Mouse (Mus musculus): Measurements from ENCODE around the gene Dnajc7. TPM values are rescaled to one million over a fixed set of nuclear protein-coding genes. Genes with fewer than 3 reads are reported as not detected.

Gene Dnajc7
- total RNA-seq, 2 experiments from 2014 or later, result 242 to 257 TPM

- Histone ChIP-seq H3K27ac (peak overlapping the region; percentile 68; the same call in 1 of the 2 replicates), H3K4me3 (peak overlapping the region; percentile 41)
- DNase-seq (ENCODE audit: low spot score in 2 of 2), result peak; percentile 79 to 89
- peak; percentile 98 for TF ChIP-seq CTCF (conservative IDR thresholded peaks at IDR 0.05)
Observed at GRCm38 (mm10) chr11:100570430-100571201, 49.4 kb downstream of the Dnajc7 start.

- H3K27ac ChIP-seq, result no peak overlapping the region
- no peak for DNase-seq (ENCODE audit: low spot score in 2 of 2)
- no peak for TF ChIP-seq CTCF (conservative IDR thresholded peaks at IDR 0.05)
- no peak overlapping the region for H3K4me3 ChIP-seq
Observed at GRCm38 (mm10) chr11:100569789-100570188, 50.2 kb downstream of the Dnajc7 start.

GRCm38 (mm10) chr11:100568692-100569091 lies 51.3 kb downstream of the Dnajc7 start:
- DNase-seq (ENCODE audit: low spot score in 2 of 2), result no peak
- H3K27ac ChIP-seq, result no peak overlapping the region
- no peak for TF ChIP-seq CTCF (conservative IDR thresholded peaks at IDR 0.05)
- no peak overlapping the region for H3K4me3 ChIP-seq

GRCm38 (mm10) chr11:100567815-100568245 lies 52.1 kb downstream of the Dnajc7 start:
- H3K4me3 ChIP-seq, result no peak overlapping the region
- no peak overlapping the region for H3K27ac ChIP-seq
- no peak for DNase-seq (ENCODE audit: low spot score in 2 of 2)
- no peak for TF ChIP-seq CTCF (conservative IDR thresholded peaks at IDR 0.05)

- no peak for TF ChIP-seq CTCF (conservative IDR thresholded peaks at IDR 0.05)
Observed at GRCm38 (mm10) chr11:100567229-100567628, 52.7 kb downstream of the Dnajc7 start.

GRCm38 (mm10) chr11:100564703-100565102 lies 55.3 kb downstream of the Dnajc7 start:
- DNase-seq (ENCODE audit: low spot score in 2 of 2), result no peak
- Histone ChIP-seq H3K27ac (peak overlapping the region; percentile 46; the same call in 1 of the 2 replicates), H3K4me3 (peak overlapping the region; percentile 11)
- TF ChIP-seq CTCF (conservative IDR thresholded peaks at IDR 0.05), result no peak

More at GRCm38 (mm10) chr11:100567229-100567628, 52.7 kb downstream of the Dnajc7 start:
- no peak for DNase-seq (ENCODE audit: low spot score in 2 of 2)
- no peak overlapping the region for H3K4me3 ChIP-seq
- no peak overlapping the region for H3K27ac ChIP-seq

GRCm38 (mm10) chr11:100564297-100564696 lies 55.7 kb downstream of the Dnajc7 start:
- peak; percentile 78 to 85 for DNase-seq (ENCODE audit: low spot score in 2 of 2)
- Histone ChIP-seq H3K4me3 (peak overlapping the region; percentile 11), H3K27ac (peak overlapping the region; percentile 46; the same call in 1 of the 2 replicates)
- no peak for TF ChIP-seq CTCF (conservative IDR thresholded peaks at IDR 0.05)

- TF ChIP-seq CTCF (conservative IDR thresholded peaks at IDR 0.05), result no peak
- no peak overlapping the region for H3K4me3 ChIP-seq
- no peak for DNase-seq (ENCODE audit: low spot score in 2 of 2)
- H3K27ac ChIP-seq, result no peak overlapping the region
Observed at GRCm38 (mm10) chr11:100561748-100562147, 58.2 kb downstream of the Dnajc7 start.

- no peak for TF ChIP-seq CTCF (conservative IDR thresholded peaks at IDR 0.05)
- H3K27ac ChIP-seq, result no peak overlapping the region
- H3K4me3 ChIP-seq, result no peak overlapping the region
- DNase-seq (ENCODE audit: low spot score in 2 of 2), result no peak
Observed at GRCm38 (mm10) chr11:100559476-100559875, 60.5 kb downstream of the Dnajc7 start.

GRCm38 (mm10) chr11:100557563-100557962 lies 62.4 kb downstream of the Dnajc7 start:
- no peak for DNase-seq (ENCODE audit: low spot score in 2 of 2)
- Histone ChIP-seq H3K4me3 (no peak overlapping the region), H3K27ac (no peak overlapping the region)
- TF ChIP-seq CTCF (conservative IDR thresholded peaks at IDR 0.05), result no peak

GRCm38 (mm10) chr11:100555583-100555982 lies 64.4 kb downstream of the Dnajc7 start:
- DNase-seq (ENCODE audit: low spot score in 2 of 2), result peak; percentile 60 to 64
- Histone ChIP-seq H3K4me3 (no peak overlapping the region), H3K27ac (no peak overlapping the region)
- TF ChIP-seq CTCF (conservative IDR thresholded peaks at IDR 0.05), result peak; percentile 84

- no peak for TF ChIP-seq CTCF (conservative IDR thresholded peaks at IDR 0.05)
- no peak overlapping the region for H3K4me3 ChIP-seq
- DNase-seq (ENCODE audit: low spot score in 2 of 2), result no peak
- H3K27ac ChIP-seq, result no peak overlapping the region
Observed at GRCm38 (mm10) chr11:100552842-100553241, 67.1 kb downstream of the Dnajc7 start.

GRCm38 (mm10) chr11:100550101-100550500 lies 69.9 kb downstream of the Dnajc7 start:
- Histone ChIP-seq H3K27ac (no peak overlapping the region), H3K4me3 (no peak overlapping the region)
- no peak for TF ChIP-seq CTCF (conservative IDR thresholded peaks at IDR 0.05)
- no peak for DNase-seq (ENCODE audit: low spot score in 2 of 2)

- no peak for TF ChIP-seq CTCF (conservative IDR thresholded peaks at IDR 0.05)
- Histone ChIP-seq H3K4me3 (no peak overlapping the region), H3K27ac (no peak overlapping the region)
- DNase-seq (ENCODE audit: low spot score in 2 of 2), result no peak
Observed at GRCm38 (mm10) chr11:100549466-100549865, 70.5 kb downstream of the Dnajc7 start.
